Comparison of ENCODE assay signal across 12 mouse cellular contexts in genomic region chr11:83301431-83301831, GRCm38 (mm10). TPM values are rescaled to one million over a fixed set of nuclear protein-coding genes. Genes with fewer than 3 reads are reported as not detected.
A peak's percentile ranks its signal among the peaks of the same experiment; 100 is the strongest.
DNase-seq lines count a peak whose midpoint lies in the region; ATAC-seq and TF ChIP-seq lines count a peak whose summit lies in the region.
"Had no signal": no experiment of that assay in that cellular context is flagged by ENCODE, and none has a peak within 500 bp of the region (broad histone marks: within the 10 kb centered on the region; RNA-seq: fewer than 3 reads in every experiment).

No protein-coding gene starts in this region.

- intact Hi-C loops in left cerebral cortex, postnatal 4 days (cut with DNase I) = no loop called here

- no peak for TF ChIP-seq EP300 in CH12.LX (IDR thresholded peaks at IDR 0.05; ENCODE audit: low read length)
- no peak for TF ChIP-seq EP300 in liver, embryonic 14.5 days (IDR thresholded peaks at IDR 0.05; ENCODE audit: low read depth)

- no peak for TF ChIP-seq POLR2A in CH12.LX (IDR thresholded peaks at IDR 0.05; ENCODE audit: low read depth, low read length)

- no peak overlapping the region for H3K27ac ChIP-seq in forebrain, embryonic 10.5 days
- H3K27ac ChIP-seq in forebrain, embryonic 15.5 days (replicated peaks) = no peak overlapping the region
- H3K27ac ChIP-seq in layer of hippocampus, adult 2 months = no peak overlapping the region
- no peak overlapping the region for H3K27ac ChIP-seq in CH12.LX (ENCODE audit: insufficient read depth, low read depth)
- H3K27ac ChIP-seq in liver, embryonic 14.5 days = peak overlapping the region; percentile 91; the same call in 1 of the 2 replicates

- no peak overlapping the region for H3K4me2 ChIP-seq in forebrain, embryonic 15.5 days (replicated peaks)
- H3K4me2 ChIP-seq in CH12.LX (ENCODE audit: insufficient read depth, low read depth, poor library complexity, severe bottlenecking) = peak overlapping the region; percentile 83
- peak overlapping the region; percentile 95 for H3K4me2 ChIP-seq in liver, embryonic 14.5 days (ENCODE audit: low read depth)

- H3K36me3 ChIP-seq in forebrain, embryonic 10.5 days (replicated peaks) = peaks cover 18% of the 10 kb centered on the region
- peaks cover 2% of the 10 kb centered on the region; the same call in 1 of the 2 replicates for H3K36me3 ChIP-seq in forebrain, embryonic 15.5 days
- H3K36me3 ChIP-seq in CH12.LX (replicated peaks in 1 of 2; ENCODE audit: control insufficient read depth in 1 of 2, insufficient read depth in 1 of 2, low read length in 1 of 2) = peaks cover 8 to 24% of the 10 kb centered on the region in 2 experiments
- peaks cover 12% of the 10 kb centered on the region for H3K36me3 ChIP-seq in liver, embryonic 14.5 days (replicated peaks; ENCODE audit: control insufficient read depth, insufficient read depth, low read depth)

- 68% methylated on average over 2 of the region's 2 CpGs for WGBS in forebrain, embryonic 10.5 days
- 67% methylated on average over 2 of the region's 2 CpGs for WGBS in forebrain, embryonic 15.5 days
- WGBS in liver, embryonic 14.5 days (ENCODE audit: insufficient replicate concordance) = 59% methylated on average over 2 of the region's 2 CpGs

- TF ChIP-seq CTCF in layer of hippocampus, adult 2 months (conservative IDR thresholded peaks at IDR 0.05) = peak; percentile 64
- TF ChIP-seq CTCF in CH12.LX (conservative IDR thresholded peaks at IDR 0.05 in 1 of 2, IDR thresholded peaks at IDR 0.05 in 1 of 2; ENCODE audit: low read depth in 2 of 2, low read length in 2 of 2) = peak in 1 of 2 experiments; percentile 49; a peak in 2 of 4 replicates
- TF ChIP-seq CTCF in liver, embryonic 14.5 days (IDR thresholded peaks at IDR 0.05; ENCODE audit: low read depth) = peak; percentile 45

- dilution Hi-C loops in CH12.LX (cut with MboI; ENCODE audit: extremely low pct_ligation_motif_present, extremely low pct_unique_long_range_greater_than_20kb, low sequenced_read_pairs) = no loop called here

- ATAC-seq in forebrain, embryonic 15.5 days (replicated peaks) = no peak
- ATAC-seq in liver, embryonic 14.5 days (ENCODE audit: insufficient read depth) = no peak
- no peak for ATAC-seq in activated CD4-positive, CD25-positive, alpha-beta regulatory T cell, adult 4 months

- peak overlapping the region; percentile 98; the same call in 1 of the 2 replicates for H3K4me3 ChIP-seq in forebrain, embryonic 10.5 days
- no peak overlapping the region; the same call in 1 of the 2 replicates for H3K4me3 ChIP-seq in forebrain, embryonic 15.5 days
- H3K4me3 ChIP-seq in layer of hippocampus, adult 2 months = no peak overlapping the region
- H3K4me3 ChIP-seq in CH12.LX (replicated peaks in 1 of 3; ENCODE audit: low read depth in 2 of 3, low read length in 2 of 3, poor library complexity in 1 of 3) = no peak overlapping the region
- H3K4me3 ChIP-seq in liver, embryonic 14.5 days (ENCODE audit: insufficient read depth in 1 of 2, low read depth in 2 of 2, low read length in 2 of 2) = peak overlapping the region in 1 of 2 experiments; percentile 83; a peak in 1 of 4 replicates

- H3K79me2 ChIP-seq in CH12.LX (replicated peaks; ENCODE audit: control insufficient read depth, extremely low read depth, insufficient read depth, poor library complexity, severe bottlenecking) = peaks cover 44% of the 10 kb centered on the region

- TF ChIP-seq RAD21 in CH12.LX (IDR thresholded peaks at IDR 0.05; ENCODE audit: low read depth, low read length) = no peak; the same call in 1 of the 2 replicates

- peaks cover 42% of the 10 kb centered on the region for H3K4me1 ChIP-seq in forebrain, embryonic 10.5 days
- H3K4me1 ChIP-seq in forebrain, embryonic 15.5 days = peaks cover 51% of the 10 kb centered on the region
- H3K4me1 ChIP-seq in CH12.LX (ENCODE audit: control insufficient read depth in 1 of 2, insufficient read depth in 2 of 2) = peaks cover 5 to 60% of the 10 kb centered on the region in 2 experiments
- peaks cover 21 to 27% of the 10 kb centered on the region in 2 experiments for H3K4me1 ChIP-seq in liver, embryonic 14.5 days (replicated peaks; ENCODE audit: control insufficient read depth in 2 of 2, insufficient read depth in 2 of 2, low read length in 1 of 2)

- DNase-seq in forebrain, embryonic 10.5 days (ENCODE audit: extremely low spot score, low spot score) = no peak
- DNase-seq in layer of hippocampus, adult 2 months (ENCODE audit: low spot score in 2 of 2) = no peak
- DNase-seq in layer of hippocampus, adult 11-12 months (ENCODE audit: low spot score) = no peak
- no peak for DNase-seq in CH12.LX (ENCODE audit: extremely low read depth)
- no peak for DNase-seq in liver, embryonic 14.5 days (ENCODE audit: low read depth in 3 of 3, low spot score in 3 of 3)
- DNase-seq in left cerebral cortex, postnatal 4 days = no peak
- DNase-seq: gastrocnemius, postnatal 10 days; heart, postnatal 4 days; retina, postnatal 1 day had no signal

- no peaks in the 10 kb centered on the region for H3K27me3 ChIP-seq in forebrain, embryonic 10.5 days (ENCODE audit: poor library complexity, severe bottlenecking)
- no peaks in the 10 kb centered on the region for H3K27me3 ChIP-seq in forebrain, embryonic 15.5 days
- H3K27me3 ChIP-seq in CH12.LX (replicated peaks) = no peaks in the 10 kb centered on the region
- no peaks in the 10 kb centered on the region for H3K27me3 ChIP-seq in liver, embryonic 14.5 days (ENCODE audit: control insufficient read depth, insufficient read depth, low read length)

- no peak overlapping the region for H3K9ac ChIP-seq in forebrain, embryonic 15.5 days (replicated peaks)
- H3K9ac ChIP-seq in CH12.LX (ENCODE audit: insufficient read depth, low read depth) = peak overlapping the region; percentile 69; the same call in 1 of the 2 replicates
- H3K9ac ChIP-seq in liver, embryonic 14.5 days (replicated peaks) = no peak overlapping the region; the same call in 1 of the 2 replicates

- no peaks in the 10 kb centered on the region for H3K9me3 ChIP-seq in forebrain, embryonic 10.5 days
- no peaks in the 10 kb centered on the region for H3K9me3 ChIP-seq in forebrain, embryonic 15.5 days
- H3K9me3 ChIP-seq in CH12.LX (replicated peaks; ENCODE audit: low read length) = no peaks in the 10 kb centered on the region
- no peaks in the 10 kb centered on the region for H3K9me3 ChIP-seq in liver, embryonic 14.5 days (ENCODE audit: control insufficient read depth, low read length)

- in situ Hi-C loops in CH12.LX (cut with MboI; ENCODE audit: low pct_ligation_motif_present, low pct_unique_long_range_greater_than_20kb, low sequenced_read_pairs) = no loop called here

TF ChIP-seq in CH12.LX, 34 proteins besides CTCF, POLR2A, EP300 and RAD21:
- no peak for TF ChIP-seq MYC (IDR thresholded peaks at IDR 0.05; ENCODE audit: low read depth, low read length)
- TF ChIP-seq NRF1 (IDR thresholded peaks at IDR 0.05; ENCODE audit: low read depth, low read length) = no peak
- TF ChIP-seq SIN3A (IDR thresholded peaks at IDR 0.05; ENCODE audit: low read length) = no peak
- TF ChIP-seq MAFK (IDR thresholded peaks at IDR 0.05; ENCODE audit: insufficient replicate concordance, low read length) = no peak
- no peak for TF ChIP-seq ZC3H11A (IDR thresholded peaks at IDR 0.05; ENCODE audit: low read depth, low read length)
- TF ChIP-seq ZNF384 (IDR thresholded peaks at IDR 0.05; ENCODE audit: low read depth, low read length) = peak; percentile 81
- TF ChIP-seq SMC3 (IDR thresholded peaks at IDR 0.05; ENCODE audit: low read depth, low read length) = peak; percentile 15; the same call in 1 of the 2 replicates
- no peak for TF ChIP-seq BHLHE40 (IDR thresholded peaks at IDR 0.05; ENCODE audit: low read depth, low read length)

RNA-seq across cellular contexts. Expression of gene Pex12, which starts 1.0 kb away (rescaled TPM):
- polyA plus RNA-seq in forebrain, embryonic 10.5 days (2016; fragmentation: Nextera tagmentation; extraction: Ambion mirVana) = 16.4 and 16.6 TPM in 2 replicates
- polyA plus RNA-seq in forebrain, embryonic 15.5 days (2015; fragmentation: Nextera tagmentation; extraction: Ambion mirVana) = 20.2 and 20.3 TPM in 2 replicates
- 10 to 100 TPM; 11.0 to 11.2 TPM for total RNA-seq in layer of hippocampus, adult 2 months (2021)
- total RNA-seq in CH12.LX (2012; rRNA removed) (9.5 and 11.4 TPM in 2 replicates), CH12.LX (2014; rRNA removed) (6.3 and 8.2 TPM in 2 replicates)
- polyA plus RNA-seq in CH12.LX (2012; ENCODE audit: insufficient read length, low read depth) = 30.6 and 30.7 TPM in 2 replicates
- polyA plus RNA-seq in liver, embryonic 14.5 days (2012; rRNA removed) = 3.1 and 3.4 TPM in 2 replicates
- polyA plus RNA-seq in liver, embryonic 14.5 days (2014; fragmentation: Nextera tagmentation; extraction: Ambion mirVana) = 4.2 and 4.8 TPM in 2 replicates
- 10 to 100 TPM; 12.2 to 16.4 TPM for polyA plus RNA-seq in activated CD4-positive, CD25-positive, alpha-beta regulatory T cell, adult 4 months (2017; shearing (Covaris generic))
- 10 to 100 TPM; 12.1 to 17.5 TPM for total RNA-seq in left cerebral cortex, postnatal 4 days (2021)

RNA-seq across cellular contexts. Expression of gene Ap2b1, which starts 2.6 kb away (rescaled TPM):
- polyA plus RNA-seq in forebrain, embryonic 10.5 days (2016; fragmentation: Nextera tagmentation; extraction: Ambion mirVana) = 66.4 and 67.0 TPM in 2 replicates
- 106 and 107 TPM in 2 replicates for polyA plus RNA-seq in forebrain, embryonic 15.5 days (2015; fragmentation: Nextera tagmentation; extraction: Ambion mirVana)
- 100 to 1,000 TPM; 319 to 331 TPM for total RNA-seq in layer of hippocampus, adult 2 months (2021)
- total RNA-seq in CH12.LX (2012; rRNA removed) (59.1 and 60.1 TPM in 2 replicates), CH12.LX (2014; rRNA removed) (57.6 and 58.3 TPM in 2 replicates)
- polyA plus RNA-seq in CH12.LX (2012; ENCODE audit: insufficient read length, low read depth) = 75.7 and 78.8 TPM in 2 replicates
- polyA plus RNA-seq in liver, embryonic 14.5 days (2012; rRNA removed) = 10.5 and 11.7 TPM in 2 replicates
- polyA plus RNA-seq in liver, embryonic 14.5 days (2014; fragmentation: Nextera tagmentation; extraction: Ambion mirVana) = 20.9 and 22.3 TPM in 2 replicates
- 10 to 100 TPM; 51.1 to 58.1 TPM for polyA plus RNA-seq in activated CD4-positive, CD25-positive, alpha-beta regulatory T cell, adult 4 months (2017; shearing (Covaris generic))
- 100 to 1,000 TPM; 283 to 311 TPM for total RNA-seq in left cerebral cortex, postnatal 4 days (2021)

RNA-seq across cellular contexts. Expression of gene Slfn14, which starts 14.9 kb away (rescaled TPM):
- polyA plus RNA-seq in forebrain, embryonic 10.5 days (2016; fragmentation: Nextera tagmentation; extraction: Ambion mirVana) = 0.15 and 0.19 TPM in 2 replicates
- 0.06 TPM in 1 of 2 replicates, not detected in the other for polyA plus RNA-seq in forebrain, embryonic 15.5 days (2015; fragmentation: Nextera tagmentation; extraction: Ambion mirVana)
- total RNA-seq in layer of hippocampus, adult 2 months (2021) = not detected
- total RNA-seq in CH12.LX (2012; rRNA removed) (not detected in 2 replicates), CH12.LX (2014; rRNA removed) (not detected in 2 replicates)
- not detected in 2 replicates for polyA plus RNA-seq in CH12.LX (2012; ENCODE audit: insufficient read length, low read depth)
- polyA plus RNA-seq in liver, embryonic 14.5 days (2012; rRNA removed) = 11.4 and 15.4 TPM in 2 replicates
- polyA plus RNA-seq in liver, embryonic 14.5 days (2014; fragmentation: Nextera tagmentation; extraction: Ambion mirVana) = 29.3 and 30.4 TPM in 2 replicates
- polyA plus RNA-seq in activated CD4-positive, CD25-positive, alpha-beta regulatory T cell, adult 4 months (2017; shearing (Covaris generic)) = not detected
- not detected for total RNA-seq in left cerebral cortex, postnatal 4 days (2021)
- polyA plus RNA-seq: large intestine, adult 2 months had no signal

Comparison
In these comparisons a context has a peak if more than half of its experiments do, and no peak if none do; other contexts are left out.
1. RNA of gene Slfn14, which starts 14.9 kb away (polyA plus RNA-seq): 11.4 to 30.4 TPM in liver, embryonic 14.5 days; 0.15 to 0.19 TPM in forebrain, embryonic 10.5 days, not detected in activated CD4-positive, CD25-positive, alpha-beta regulatory T cell, adult 4 months, 0.06 TPM in forebrain, embryonic 15.5 days and not detected in CH12.LX; every median in the first group is over 10 times any median in the second.